Mouse (Mus musculus) neural tube, embryonic 12.5 days (tissue): ENCODE data around the gene Gm28047. TPM values are rescaled to one million over a fixed set of nuclear protein-coding genes. Genes with fewer than 3 reads are reported as not detected.

ENCODE experiments used
- ATAC-seq: fragments of 200-750 bp; cut with Nextera tagmentation; 2 replicates; pipeline ENCODE4 v1.8.0; 2017; ENCODE audit warnings: low read depth, mild to moderate bottlenecking, moderate TSS enrichment, moderate library complexity; ENCODE audit not compliant: low FRiP score
- H3K27ac ChIP-seq: fragments of 300-500 bp; sonication (generic); 2 replicates; pipeline ENCODE4 v1.5.1; 2016
- H3K27me3 ChIP-seq: fragments of 300-500 bp; sonication (generic); replicated peaks from 2 replicates; pipeline ENCODE4 v1.6.1; 2016; ENCODE audit warnings: mild to moderate bottlenecking
- H3K36me3 ChIP-seq: fragments of 300-500 bp; sonication (generic); 2 replicates; pipeline ENCODE4 v1.6.1; 2016; ENCODE audit warnings: mild to moderate bottlenecking
- H3K4me1 ChIP-seq: fragments of 300-500 bp; sonication (generic); 2 replicates; pipeline ENCODE4 v1.6.1; 2016
- H3K4me2 ChIP-seq: fragments of 300-500 bp; sonication (generic); replicated peaks from 2 replicates; pipeline ENCODE4 v1.6.1; 2016; ENCODE audit warnings: mild to moderate bottlenecking
- H3K4me3 ChIP-seq: fragments of 300-500 bp; sonication (generic); 2 replicates; pipeline ENCODE4 v1.5.1; 2016
- H3K9ac ChIP-seq: fragments of 300-500 bp; sonication (generic); 2 replicates; pipeline ENCODE4 v1.6.1; 2016; ENCODE audit warnings: mild to moderate bottlenecking
- H3K9me3 ChIP-seq: fragments of 300-500 bp; sonication (generic); 2 replicates; pipeline ENCODE4 v1.6.1; 2016; ENCODE audit warnings: mild to moderate bottlenecking
- WGBS: fragments of 180-500 bp; shearing (Covaris S2); methylation state at CpG from one replicate; pipeline ENCODE4 v1.1.7; 2016; 5-methylcytosine and 5-hydroxymethylcytosine counted together
- microRNA counts: library from miRNA; unstranded; fragments of <30 nt; microRNA quantifications from one replicate; lab custom pipeline; 2017
- microRNA-seq: library from miRNA; unstranded; fragments of <30 nt; microRNA quantifications from one replicate; pipeline ENCODE4, GENCODE M21; 2017
- polyA plus RNA-seq: library from polyadenylated mRNA; unstranded; fragments of >200 nt; fragmentation: Nextera tagmentation; extraction: Ambion mirVana; gene quantifications from 2 replicates; pipeline ENCODE4 v1.2.1, GENCODE M21; 2016

The Gm28047 gene
- polyA plus RNA-seq, 1 experiment from 2014 or later = not detected

DNA sequence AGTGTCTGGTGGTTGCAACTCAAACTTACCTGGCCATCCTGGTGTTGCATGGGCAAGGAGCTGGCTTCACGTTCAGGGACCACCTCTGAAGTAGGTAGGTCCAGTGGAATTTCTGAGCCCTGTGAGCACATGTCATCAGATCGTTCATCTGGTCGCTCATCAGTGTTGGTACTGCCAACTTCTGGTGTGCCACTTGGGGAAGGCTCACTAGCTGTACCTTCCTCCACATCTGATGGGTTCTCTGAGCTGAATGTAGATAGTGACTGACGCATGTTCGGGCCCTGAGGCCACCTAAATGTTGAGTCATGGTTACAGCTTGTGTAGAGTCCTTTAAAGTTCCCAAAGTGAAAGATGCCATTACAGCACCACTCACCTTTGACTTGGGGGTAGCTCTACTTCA is 124.4 kb downstream of the Gm28047 start:
- Histone ChIP-seq H3K9ac (no peak overlapping the region), H3K9me3 (no peaks in the 10 kb centered on the region), H3K36me3 (peaks cover 86% of the 10 kb centered on the region), H3K4me3 (no peak overlapping the region), H3K4me1 (no peaks in the 10 kb centered on the region), H3K27ac (no peak overlapping the region), H3K4me2 (no peak overlapping the region), H3K27me3 (no peaks in the 10 kb centered on the region)
- ATAC-seq = no peak
- 93% methylated on average over 5 of the region's 5 CpGs for WGBS

DNA sequence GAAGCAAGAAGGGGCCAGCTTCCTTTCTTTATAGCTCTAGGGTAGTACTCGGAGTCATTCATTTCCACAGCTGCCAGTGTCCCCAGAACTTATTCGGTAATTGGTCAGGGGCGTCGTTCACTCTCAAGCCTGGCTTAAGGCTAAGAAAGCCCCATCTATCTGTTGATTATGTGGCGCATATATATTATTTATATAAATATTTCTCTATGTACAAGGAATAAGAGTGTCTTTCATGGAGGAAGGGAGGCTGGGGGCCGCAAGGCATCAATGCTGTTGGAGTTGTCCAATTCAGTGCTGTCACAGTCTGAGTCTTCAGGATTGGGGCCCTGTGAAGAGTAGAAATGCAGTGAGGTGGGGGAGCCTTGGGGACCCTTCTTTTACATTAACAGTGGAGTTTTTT is 125.0 kb downstream of the Gm28047 start:
- no peak overlapping the region for H3K4me3 ChIP-seq
- no peak overlapping the region for H3K9ac ChIP-seq

DNA sequence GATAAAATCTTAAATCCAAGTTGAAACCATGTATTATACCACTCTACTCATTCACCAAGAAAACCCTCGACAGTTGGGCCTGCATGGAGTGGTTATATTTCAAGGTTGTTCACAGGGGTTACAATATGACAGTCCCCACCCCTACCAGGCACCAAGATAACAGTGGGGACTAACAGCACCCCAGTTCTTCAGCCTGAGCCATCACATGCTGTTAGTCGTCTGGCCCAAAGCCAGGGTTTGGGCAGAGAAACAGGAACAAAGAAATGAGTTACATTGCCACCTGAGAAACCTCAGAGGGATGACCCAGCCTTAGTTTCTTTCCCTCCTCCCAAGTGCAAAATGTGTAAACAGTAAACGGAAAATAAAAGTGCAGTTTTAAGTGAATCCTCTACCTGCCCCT is 125.5 kb downstream of the Gm28047 start:
- Histone ChIP-seq H3K27ac (no peak overlapping the region), H3K4me3 (no peak overlapping the region), H3K4me2 (no peak overlapping the region), H3K9ac (no peak overlapping the region), H3K9me3 (no peaks in the 10 kb centered on the region), H3K36me3 (peaks cover 87% of the 10 kb centered on the region), H3K27me3 (no peaks in the 10 kb centered on the region), H3K4me1 (no peaks in the 10 kb centered on the region)
- 80% methylated on average over 3 of the region's 3 CpGs for WGBS
- ATAC-seq = no peak

More for the DNA sequence above, 125.0 kb downstream of the Gm28047 start:
- Histone ChIP-seq H3K4me1 (no peaks in the 10 kb centered on the region), H3K9me3 (no peaks in the 10 kb centered on the region), H3K27ac (no peak overlapping the region), H3K36me3 (peaks cover 85% of the 10 kb centered on the region), H3K4me2 (no peak overlapping the region), H3K27me3 (no peaks in the 10 kb centered on the region)
- no peak for ATAC-seq
- WGBS = 89% methylated on average over 6 of the region's 6 CpGs

DNA sequence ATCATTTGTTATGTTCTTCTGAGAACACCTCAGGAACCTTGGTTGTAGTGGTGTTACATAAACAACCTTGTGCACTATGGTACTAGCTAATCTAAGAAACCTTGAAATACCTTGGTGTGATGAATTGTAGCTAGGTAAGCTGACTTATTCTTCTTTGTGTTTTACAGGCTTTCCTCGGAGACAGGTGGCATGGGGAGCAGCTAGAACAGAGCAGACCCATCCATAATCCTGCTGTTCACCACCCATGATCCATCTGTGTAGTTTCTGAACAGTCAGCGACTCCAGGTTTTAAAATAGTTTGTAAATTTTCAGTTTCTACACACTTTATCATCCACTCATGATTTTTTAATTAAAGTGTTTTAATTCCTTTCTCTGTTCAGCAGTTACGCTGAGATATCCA is 126.5 kb downstream of the Gm28047 start:
- Histone ChIP-seq H3K36me3 (peaks cover 85% of the 10 kb centered on the region), H3K4me1 (no peaks in the 10 kb centered on the region), H3K9me3 (no peaks in the 10 kb centered on the region), H3K4me2 (no peak overlapping the region), H3K27ac (no peak overlapping the region), H3K27me3 (no peaks in the 10 kb centered on the region), H3K4me3 (no peak overlapping the region), H3K9ac (no peak overlapping the region)
- WGBS = 93% methylated on average over 3 of the region's 3 CpGs
- no peak for ATAC-seq

DNA sequence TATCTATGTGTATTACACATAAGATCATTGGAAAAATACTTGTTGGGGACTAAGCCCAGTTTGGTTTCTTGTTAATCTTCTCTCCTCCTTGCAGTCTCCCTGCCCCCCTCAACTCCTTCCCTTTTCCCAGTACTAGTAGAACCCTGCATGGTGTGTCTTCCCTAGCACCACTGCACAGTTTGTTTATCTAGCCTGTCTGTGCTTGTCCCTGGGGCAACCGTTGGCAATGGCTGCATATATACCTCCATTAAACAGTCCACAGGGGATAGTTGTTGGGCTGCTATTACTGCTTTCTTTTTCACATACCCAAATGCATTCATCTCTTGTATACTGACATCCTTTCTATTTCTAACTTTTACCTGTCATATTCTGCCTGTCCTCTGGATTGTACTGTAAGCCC is 137.2 kb downstream of the Gm28047 start:
- Histone ChIP-seq H3K27me3 (no peaks in the 10 kb centered on the region), H3K9ac (no peak overlapping the region), H3K4me2 (no peak overlapping the region), H3K27ac (no peak overlapping the region), H3K36me3 (peaks cover 85% of the 10 kb centered on the region), H3K9me3 (no peaks in the 10 kb centered on the region), H3K4me3 (no peak overlapping the region), H3K4me1 (no peaks in the 10 kb centered on the region)
- 81% methylated on average over 1 of the region's 1 CpGs for WGBS
- no peak for ATAC-seq

DNA sequence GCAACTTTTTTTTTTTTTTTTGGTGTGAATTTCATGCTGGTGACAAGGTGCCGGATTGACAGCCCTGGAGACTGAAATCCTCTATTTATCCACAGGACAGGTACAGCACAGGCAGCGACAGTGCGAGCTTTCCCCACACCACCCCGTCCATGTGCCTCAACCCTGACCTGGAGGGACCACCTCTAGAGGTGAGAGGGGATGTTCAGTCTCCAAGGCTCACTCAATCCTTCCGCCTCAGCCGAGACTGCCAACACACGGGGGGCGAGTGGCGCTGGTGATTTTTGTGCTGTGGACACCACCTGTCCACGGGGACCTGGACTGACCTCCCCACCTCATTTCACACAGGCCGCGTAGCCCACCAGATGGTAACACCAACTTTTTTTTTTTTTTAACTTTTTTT is 139.0 kb downstream of the Gm28047 start:
- Histone ChIP-seq H3K4me2 (no peak overlapping the region), H3K4me3 (no peak overlapping the region), H3K4me1 (no peaks in the 10 kb centered on the region), H3K9ac (no peak overlapping the region), H3K9me3 (no peaks in the 10 kb centered on the region), H3K27ac (no peak overlapping the region), H3K36me3 (peaks cover 87% of the 10 kb centered on the region), H3K27me3 (no peaks in the 10 kb centered on the region)
- 93% methylated on average over 12 of the region's 12 CpGs for WGBS
- no peak for ATAC-seq

DNA sequence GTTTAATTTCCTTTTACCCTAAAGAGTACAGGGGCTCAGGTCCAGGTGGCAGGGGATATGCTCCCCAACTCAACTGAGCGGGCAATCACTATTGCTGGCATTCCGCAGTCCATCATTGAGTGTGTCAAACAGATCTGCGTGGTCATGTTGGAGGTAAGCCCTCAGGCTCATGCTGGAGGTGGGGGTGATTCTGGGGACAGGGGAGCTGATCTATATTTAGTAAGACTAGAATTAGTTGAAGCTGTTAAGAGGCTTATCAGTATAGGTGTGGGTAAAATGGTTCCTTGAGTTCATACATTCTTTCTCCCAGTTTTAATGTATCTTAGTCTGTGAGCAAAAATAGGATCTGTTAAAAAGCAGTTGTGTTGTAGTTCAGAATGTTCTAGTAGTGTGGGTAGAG is 141.7 kb downstream of the Gm28047 start:
- Histone ChIP-seq H3K9me3 (no peaks in the 10 kb centered on the region), H3K9ac (no peak overlapping the region), H3K4me3 (no peak overlapping the region), H3K4me1 (no peaks in the 10 kb centered on the region), H3K27me3 (no peaks in the 10 kb centered on the region), H3K27ac (no peak overlapping the region), H3K4me2 (no peak overlapping the region), H3K36me3 (peaks cover 82% of the 10 kb centered on the region)
- ATAC-seq = no peak
- 92% methylated on average over 3 of the region's 3 CpGs for WGBS

DNA sequence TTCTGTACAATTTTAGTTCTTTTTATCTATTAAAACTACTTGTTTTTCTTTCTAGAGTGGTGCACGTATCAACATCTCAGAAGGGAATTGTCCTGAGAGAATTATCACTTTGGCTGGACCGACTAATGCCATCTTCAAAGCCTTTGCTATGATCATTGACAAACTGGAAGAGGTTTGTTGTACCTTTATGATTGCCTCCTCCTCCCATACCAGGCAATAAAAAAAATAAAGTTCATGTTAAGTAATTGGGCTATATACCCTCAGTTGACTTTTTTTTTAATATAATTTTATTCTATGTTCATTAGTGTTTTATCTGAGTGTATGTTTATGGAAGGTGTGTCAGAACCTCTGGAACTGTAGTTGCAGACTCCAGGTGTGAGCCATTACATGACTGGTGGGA is 150.3 kb downstream of the Gm28047 start:
- 93% methylated on average over 2 of the region's 2 CpGs for WGBS
- no peaks in the 10 kb centered on the region for H3K27me3 ChIP-seq
- H3K4me3 ChIP-seq = no peak overlapping the region
- H3K36me3 ChIP-seq = peaks cover 52% of the 10 kb centered on the region
- ATAC-seq = no peak
- H3K9me3 ChIP-seq = no peaks in the 10 kb centered on the region
- H3K9ac ChIP-seq = no peak overlapping the region
- H3K27ac ChIP-seq = no peak overlapping the region
- H3K4me1 ChIP-seq = peaks cover 8% of the 10 kb centered on the region; the same call in 1 of the 2 replicates
- H3K4me2 ChIP-seq = no peak overlapping the region

MicroRNAs within 50 kb of the gene (microRNA counts, 519-probe panel; counts per million panel counts)
- 342 counts per million, percentile 67 among the panel's probes with 10 or more counts for microRNA mmu-miR-688 (lab: Ali Mortazavi, UCI)

Small RNAs within 50 kb of the gene (microRNA-seq; reads per million reads assigned to microRNA genes)
- gene Mir688 = not detected

Other genes with a start within 250 kb of the Gm28047 start
- 6.9 and 7.7 TPM in 2 replicates for gene Sp1, start 218.9 kb downstream of the Gm28047 start, polyA plus RNA-seq
- 0.23 TPM in 2 replicates for gene Amhr2, start 179.7 kb downstream of the Gm28047 start, polyA plus RNA-seq
- 80.5 and 80.6 TPM in 2 replicates for gene Prr13, start 166.0 kb downstream of the Gm28047 start, polyA plus RNA-seq
- gene Pcbp2, start 154.5 kb downstream of the Gm28047 start, polyA plus RNA-seq = 144 and 152 TPM in 2 replicates
- not detected in 2 replicates for gene Gm10337, start 121.3 kb downstream of the Gm28047 start, polyA plus RNA-seq
- gene Map3k12, start 108.0 kb downstream of the Gm28047 start, polyA plus RNA-seq = 48.8 and 51.9 TPM in 2 replicates
- gene Tarbp2, start 106.9 kb downstream of the Gm28047 start, polyA plus RNA-seq = 97.9 and 105 TPM in 2 replicates
- 4.8 and 5.4 TPM in 2 replicates for gene Npff, start 100.1 kb downstream of the Gm28047 start, polyA plus RNA-seq
- 22.0 and 23.9 TPM in 2 replicates for gene Atf7, start 397 bp upstream of the Gm28047 start, polyA plus RNA-seq
- 61.1 and 62.7 TPM in 2 replicates for gene Atp5g2, start 47.3 kb upstream of the Gm28047 start, polyA plus RNA-seq
- gene Calcoco1, start 97.1 kb upstream of the Gm28047 start, polyA plus RNA-seq = 39.1 and 47.3 TPM in 2 replicates